Mouse (Mus musculus): ENCODE data around the gene Wnt3a. TPM values are rescaled to one million over a fixed set of nuclear protein-coding genes. Genes with fewer than 3 reads are reported as not detected.

The Wnt3a gene
- total RNA-seq, 1 experiment from 2014 or later, result not detected

GRCm38 (mm10) chr11:59282111-59282510, 8.4 kb downstream of the Wnt3a start:
- no peak for ATAC-seq (replicated peaks in 1 of 2; ENCODE audit: insufficient read depth in 1 of 2, low FRiP score in 2 of 2, low TSS enrichment in 1 of 2, low read depth in 1 of 2, poor library complexity in 2 of 2, severe bottlenecking in 2 of 2)

GRCm38 (mm10) chr11:59278047-59278446, 12.5 kb downstream of the Wnt3a start:
- ATAC-seq (replicated peaks in 1 of 2; ENCODE audit: insufficient read depth in 1 of 2, low FRiP score in 2 of 2, low TSS enrichment in 1 of 2, low read depth in 1 of 2, poor library complexity in 2 of 2, severe bottlenecking in 2 of 2), result no peak

- no peak for ATAC-seq (replicated peaks in 1 of 2; ENCODE audit: insufficient read depth in 1 of 2, low FRiP score in 2 of 2, low TSS enrichment in 1 of 2, low read depth in 1 of 2, poor library complexity in 2 of 2, severe bottlenecking in 2 of 2)
Observed at GRCm38 (mm10) chr11:59276877-59277276, 13.7 kb downstream of the Wnt3a start.

GRCm38 (mm10) chr11:59274184-59274583, 16.4 kb downstream of the Wnt3a start:
- ATAC-seq (replicated peaks in 1 of 2; ENCODE audit: insufficient read depth in 1 of 2, low FRiP score in 2 of 2, low TSS enrichment in 1 of 2, low read depth in 1 of 2, poor library complexity in 2 of 2, severe bottlenecking in 2 of 2), result no peak

GRCm38 (mm10) chr11:59266727-59267126, 23.8 kb downstream of the Wnt3a start:
- ATAC-seq (replicated peaks in 1 of 2; ENCODE audit: insufficient read depth in 1 of 2, low FRiP score in 2 of 2, low TSS enrichment in 1 of 2, low read depth in 1 of 2, poor library complexity in 2 of 2, severe bottlenecking in 2 of 2), result no peak

- ATAC-seq (replicated peaks in 1 of 2; ENCODE audit: insufficient read depth in 1 of 2, low FRiP score in 2 of 2, low TSS enrichment in 1 of 2, low read depth in 1 of 2, poor library complexity in 2 of 2, severe bottlenecking in 2 of 2), result no peak
Observed at GRCm38 (mm10) chr11:59265154-59265813, 25.3 kb downstream of the Wnt3a start.

GRCm38 (mm10) chr11:59264593-59264992, 26.0 kb downstream of the Wnt3a start:
- no peak for ATAC-seq (replicated peaks in 1 of 2; ENCODE audit: insufficient read depth in 1 of 2, low FRiP score in 2 of 2, low TSS enrichment in 1 of 2, low read depth in 1 of 2, poor library complexity in 2 of 2, severe bottlenecking in 2 of 2)

GRCm38 (mm10) chr11:59263870-59264563, 26.5 kb downstream of the Wnt3a start:
- peak; percentile 42 to 52 for ATAC-seq (replicated peaks in 1 of 2; ENCODE audit: insufficient read depth in 1 of 2, low FRiP score in 2 of 2, low TSS enrichment in 1 of 2, low read depth in 1 of 2, poor library complexity in 2 of 2, severe bottlenecking in 2 of 2)

GRCm38 (mm10) chr11:59262308-59262707, 28.2 kb downstream of the Wnt3a start:
- ATAC-seq (replicated peaks in 1 of 2; ENCODE audit: insufficient read depth in 1 of 2, low FRiP score in 2 of 2, low TSS enrichment in 1 of 2, low read depth in 1 of 2, poor library complexity in 2 of 2, severe bottlenecking in 2 of 2), result no peak

- ATAC-seq (replicated peaks in 1 of 2; ENCODE audit: insufficient read depth in 1 of 2, low FRiP score in 2 of 2, low TSS enrichment in 1 of 2, low read depth in 1 of 2, poor library complexity in 2 of 2, severe bottlenecking in 2 of 2), result peak in 1 of 2 experiments; percentile 24; a peak in 1 of 4 replicates
Observed at GRCm38 (mm10) chr11:59260706-59261493, 29.7 kb downstream of the Wnt3a start.

GRCm38 (mm10) chr11:59259647-59260046, 30.9 kb downstream of the Wnt3a start:
- no peak for ATAC-seq (replicated peaks in 1 of 2; ENCODE audit: insufficient read depth in 1 of 2, low FRiP score in 2 of 2, low TSS enrichment in 1 of 2, low read depth in 1 of 2, poor library complexity in 2 of 2, severe bottlenecking in 2 of 2)

- peak; percentile 81 to 91 for ATAC-seq (replicated peaks in 1 of 2; ENCODE audit: insufficient read depth in 1 of 2, low FRiP score in 2 of 2, low TSS enrichment in 1 of 2, low read depth in 1 of 2, poor library complexity in 2 of 2, severe bottlenecking in 2 of 2)
Observed at GRCm38 (mm10) chr11:59248101-59248500, 42.5 kb downstream of the Wnt3a start.

- no peak for ATAC-seq (replicated peaks in 1 of 2; ENCODE audit: insufficient read depth in 1 of 2, low FRiP score in 2 of 2, low TSS enrichment in 1 of 2, low read depth in 1 of 2, poor library complexity in 2 of 2, severe bottlenecking in 2 of 2)
Observed at GRCm38 (mm10) chr11:59243856-59244255, 46.7 kb downstream of the Wnt3a start.

- ATAC-seq (replicated peaks in 1 of 2; ENCODE audit: insufficient read depth in 1 of 2, low FRiP score in 2 of 2, low TSS enrichment in 1 of 2, low read depth in 1 of 2, poor library complexity in 2 of 2, severe bottlenecking in 2 of 2), result no peak
Observed at GRCm38 (mm10) chr11:59241841-59242240, 48.7 kb downstream of the Wnt3a start.

- ATAC-seq (replicated peaks in 1 of 2; ENCODE audit: insufficient read depth in 1 of 2, low FRiP score in 2 of 2, low TSS enrichment in 1 of 2, low read depth in 1 of 2, poor library complexity in 2 of 2, severe bottlenecking in 2 of 2), result no peak
Observed at GRCm38 (mm10) chr11:59239796-59240195, 50.8 kb downstream of the Wnt3a start.

GRCm38 (mm10) chr11:59239428-59239785, 51.1 kb downstream of the Wnt3a start:
- ATAC-seq (replicated peaks in 1 of 2; ENCODE audit: insufficient read depth in 1 of 2, low FRiP score in 2 of 2, low TSS enrichment in 1 of 2, low read depth in 1 of 2, poor library complexity in 2 of 2, severe bottlenecking in 2 of 2), result no peak

GRCm38 (mm10) chr11:59238525-59239427, 51.8 kb downstream of the Wnt3a start:
- peak; percentile 70 to 85 for ATAC-seq (replicated peaks in 1 of 2; ENCODE audit: insufficient read depth in 1 of 2, low FRiP score in 2 of 2, low TSS enrichment in 1 of 2, low read depth in 1 of 2, poor library complexity in 2 of 2, severe bottlenecking in 2 of 2)
